Mouse (Mus musculus) midbrain, embryonic 11.5 days (tissue): Measurements from ENCODE around the gene Mrpl46. TPM values are rescaled to one million over a fixed set of nuclear protein-coding genes. Genes with fewer than 3 reads are reported as not detected.

Experiments
- ATAC-seq: fragments of 200-750 bp; cut with Nextera tagmentation; 2 replicates; pipeline ENCODE4 v1.8.0; 2017; ENCODE audit warnings: moderate TSS enrichment, moderate library complexity; ENCODE audit not compliant: low FRiP score
- DNase-seq: peaks from one replicate; pipeline ENCODE4 v3.0.0; 2015; ENCODE audit warnings: low spot score; ENCODE audit errors: missing footprints
- H3K27ac ChIP-seq: fragments of 300-500 bp; sonication (generic); 2 replicates; pipeline ENCODE4 v1.5.1; 2014; ENCODE audit warnings: low read depth, low read length
- H3K27me3 ChIP-seq: fragments of 300-500 bp; sonication (generic); 2 replicates; pipeline ENCODE4 v1.6.1; 2014; ENCODE audit warnings: mild to moderate bottlenecking, low read length, moderate library complexity, mixed read lengths; ENCODE audit not compliant: control insufficient read depth, insufficient read depth
- H3K36me3 ChIP-seq: fragments of 300-500 bp; sonication (generic); 2 replicates; pipeline ENCODE4 v1.6.1; 2014; ENCODE audit warnings: mild to moderate bottlenecking, low read length, moderate library complexity, mixed read lengths; ENCODE audit not compliant: control insufficient read depth, insufficient read depth
- H3K4me1 ChIP-seq: fragments of 300-500 bp; sonication (generic); 2 replicates; pipeline ENCODE4 v1.6.1; 2014; ENCODE audit warnings: low read length; ENCODE audit not compliant: control insufficient read depth, insufficient read depth
- H3K4me2 ChIP-seq: fragments of 300-500 bp; sonication (generic); 2 replicates; pipeline ENCODE4 v1.6.1; 2014; ENCODE audit warnings: mild to moderate bottlenecking, moderate library complexity
- H3K4me3 ChIP-seq: fragments of 300-500 bp; sonication (generic); 2 replicates; pipeline ENCODE4 v1.5.1; 2014; ENCODE audit warnings: low read depth, low read length
- H3K9ac ChIP-seq: fragments of 300-500 bp; sonication (generic); 2 replicates; pipeline ENCODE4 v1.6.1; 2014; ENCODE audit warnings: low read length
- H3K9me3 ChIP-seq: fragments of 300-500 bp; sonication (generic); 2 replicates; pipeline ENCODE4 v1.6.1; 2016; ENCODE audit warnings: low read length; ENCODE audit not compliant: control insufficient read depth
- WGBS: fragments of 180-500 bp; shearing (Covaris S2); extraction: QIAGEN DNeasy Blood & Tissue Kit; methylation state at CpG from one replicate; pipeline ENCODE4 v1.1.7; 2014; 5-methylcytosine and 5-hydroxymethylcytosine counted together
- polyA plus RNA-seq: library from polyadenylated mRNA; unstranded; fragments of >200 nt; fragmentation: Nextera tagmentation; extraction: Ambion mirVana; gene quantifications from 2 replicates; pipeline ENCODE4 v1.2.1, GENCODE M21; 2014

Gene Mrpl46
- polyA plus RNA-seq = 78.6 and 85.9 TPM in 2 replicates

- DNase-seq = peak; percentile 98
- Histone ChIP-seq H3K27me3 (no peaks in the 10 kb centered on the region), H3K9me3 (no peaks in the 10 kb centered on the region), H3K36me3 (no peaks in the 10 kb centered on the region; the same call in 1 of the 2 replicates), H3K4me3 (peak within 1 kb of the TSS; percentile 67), H3K4me1 (peaks cover 10% of the 10 kb centered on the region), H3K4me2 (peak within 1 kb of the TSS; percentile 88), H3K9ac (peak within 1 kb of the TSS; percentile 89), H3K27ac (no peak within 1 kb of the TSS; the same call in 1 of the 2 replicates)
- under 1% methylated on average over 44 of the region's 44 CpGs for WGBS
- peak; percentile 99 for ATAC-seq
These were observed at the start of gene Mrpl46, which contains the start of gene Mrps11 for GRCm38 (mm10) chr7:78782639-78783581. TSS of gene Mrpl46 (minus strand) at chr7:78783531. TSS of gene Mrps11 (plus strand) at chr7:78783119.

GRCm38 (mm10) chr7:78827749-78828362 is 44.5 kb upstream of the Mrpl46 start:
- no peak for ATAC-seq
- Histone ChIP-seq H3K9ac (no peak overlapping the region), H3K4me3 (no peak overlapping the region), H3K4me1 (no peaks in the 10 kb centered on the region), H3K9me3 (no peaks in the 10 kb centered on the region), H3K27me3 (no peaks in the 10 kb centered on the region), H3K4me2 (no peak overlapping the region), H3K27ac (peak overlapping the region; percentile 27; the same call in 1 of the 2 replicates), H3K36me3 (peaks cover 4% of the 10 kb centered on the region; the same call in 1 of the 2 replicates)
- 89% methylated on average over 14 of the region's 14 CpGs for WGBS
- DNase-seq = no peak

- H3K27ac ChIP-seq = peak overlapping the region; percentile 27
These were observed 43.5 kb upstream of the Mrpl46 start for GRCm38 (mm10) chr7:78826682-78827385.

GRCm38 (mm10) chr7:78818336-78818735 is 35.0 kb upstream of the Mrpl46 start:
- no peak overlapping the region for H3K27ac ChIP-seq
- 90% methylated on average over 12 of the region's 12 CpGs for WGBS
- ATAC-seq (no peak), DNase-seq (no peak)
- H3K36me3 ChIP-seq = no peaks in the 10 kb centered on the region
- H3K27me3 ChIP-seq = no peaks in the 10 kb centered on the region
- no peak overlapping the region for H3K4me3 ChIP-seq
- H3K9ac ChIP-seq = no peak overlapping the region
- no peak overlapping the region for H3K4me2 ChIP-seq
- H3K9me3 ChIP-seq = no peaks in the 10 kb centered on the region
- no peaks in the 10 kb centered on the region for H3K4me1 ChIP-seq

More at GRCm38 (mm10) chr7:78826682-78827385, 43.5 kb upstream of the Mrpl46 start:
- no peak overlapping the region for H3K9ac ChIP-seq
- H3K27me3 ChIP-seq = no peaks in the 10 kb centered on the region
- H3K4me1 ChIP-seq = no peaks in the 10 kb centered on the region
- peaks cover 4% of the 10 kb centered on the region; the same call in 1 of the 2 replicates for H3K36me3 ChIP-seq
- no peaks in the 10 kb centered on the region for H3K9me3 ChIP-seq
- WGBS = 66% methylated on average over 9 of the region's 9 CpGs
- no peak overlapping the region for H3K4me2 ChIP-seq
- peak; percentile 84 for ATAC-seq
- H3K4me3 ChIP-seq = no peak overlapping the region
- no peak for DNase-seq

GRCm38 (mm10) chr7:78814766-78815165 is 31.4 kb upstream of the Mrpl46 start:
- ATAC-seq (no peak), DNase-seq (no peak)
- Histone ChIP-seq H3K9ac (no peak overlapping the region), H3K4me1 (no peaks in the 10 kb centered on the region), H3K36me3 (no peaks in the 10 kb centered on the region), H3K9me3 (no peaks in the 10 kb centered on the region), H3K4me3 (no peak overlapping the region), H3K27me3 (no peaks in the 10 kb centered on the region), H3K4me2 (no peak overlapping the region), H3K27ac (no peak overlapping the region)

GRCm38 (mm10) chr7:78813791-78814190 is 30.5 kb upstream of the Mrpl46 start:
- Histone ChIP-seq H3K27me3 (no peaks in the 10 kb centered on the region), H3K4me1 (no peaks in the 10 kb centered on the region), H3K4me3 (no peak overlapping the region), H3K4me2 (no peak overlapping the region), H3K9me3 (no peaks in the 10 kb centered on the region), H3K27ac (no peak overlapping the region), H3K9ac (no peak overlapping the region), H3K36me3 (no peaks in the 10 kb centered on the region)
- no peak for DNase-seq
- WGBS = 92% methylated on average over 6 of the region's 6 CpGs
- no peak for ATAC-seq

GRCm38 (mm10) chr7:78807192-78807591 is 23.9 kb upstream of the Mrpl46 start:
- no peak for ATAC-seq
- H3K4me1 ChIP-seq = no peaks in the 10 kb centered on the region
- no peaks in the 10 kb centered on the region for H3K36me3 ChIP-seq
- no peaks in the 10 kb centered on the region for H3K27me3 ChIP-seq
- no peak for DNase-seq
- 83% methylated on average over 4 of the region's 4 CpGs for WGBS
- no peak overlapping the region for H3K4me2 ChIP-seq
- H3K4me3 ChIP-seq = no peak overlapping the region
- H3K9me3 ChIP-seq = no peaks in the 10 kb centered on the region
- no peak overlapping the region for H3K27ac ChIP-seq
- no peak overlapping the region for H3K9ac ChIP-seq

GRCm38 (mm10) chr7:78803841-78804240 is 20.5 kb upstream of the Mrpl46 start:
- H3K9me3 ChIP-seq = no peaks in the 10 kb centered on the region
- H3K4me1 ChIP-seq = no peaks in the 10 kb centered on the region
- no peaks in the 10 kb centered on the region for H3K27me3 ChIP-seq
- H3K4me2 ChIP-seq = no peak overlapping the region
- no peak overlapping the region for H3K9ac ChIP-seq
- WGBS = 93% methylated on average over 3 of the region's 3 CpGs
- H3K27ac ChIP-seq = no peak overlapping the region
- H3K4me3 ChIP-seq = no peak overlapping the region
- DNase-seq (no peak), ATAC-seq (no peak)
- no peaks in the 10 kb centered on the region for H3K36me3 ChIP-seq
